Mouse (Mus musculus): ENCODE data around the gene Errfi1.
"Not testable (repeated sequence)": the region's sequence is repeated elsewhere in the genome, so short reads cannot be mapped to it uniquely, and the experiment has no call there.

Errfi1 gene

DNA sequence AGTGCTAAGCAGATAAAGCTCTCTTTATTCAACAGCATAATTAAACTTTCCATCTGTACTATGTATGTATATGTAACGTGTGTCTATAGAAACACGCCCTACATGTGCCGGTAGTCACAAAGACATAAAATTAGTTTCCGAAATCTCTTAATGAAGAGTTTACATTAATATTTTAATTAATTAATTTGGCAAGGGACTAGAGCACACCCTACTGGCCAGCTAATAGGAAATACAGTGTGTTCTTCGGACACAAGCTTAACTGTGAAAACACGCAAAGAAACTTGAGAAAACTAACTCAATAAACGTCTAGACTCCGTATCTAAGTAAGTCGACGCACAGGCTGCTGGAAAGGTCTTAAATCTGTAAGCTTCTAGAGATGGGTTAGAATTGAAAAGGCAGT is 3.8 kb upstream of the Errfi1 start:
- DNase-seq (ENCODE audit: low spot score in 2 of 2): no peak

DNA sequence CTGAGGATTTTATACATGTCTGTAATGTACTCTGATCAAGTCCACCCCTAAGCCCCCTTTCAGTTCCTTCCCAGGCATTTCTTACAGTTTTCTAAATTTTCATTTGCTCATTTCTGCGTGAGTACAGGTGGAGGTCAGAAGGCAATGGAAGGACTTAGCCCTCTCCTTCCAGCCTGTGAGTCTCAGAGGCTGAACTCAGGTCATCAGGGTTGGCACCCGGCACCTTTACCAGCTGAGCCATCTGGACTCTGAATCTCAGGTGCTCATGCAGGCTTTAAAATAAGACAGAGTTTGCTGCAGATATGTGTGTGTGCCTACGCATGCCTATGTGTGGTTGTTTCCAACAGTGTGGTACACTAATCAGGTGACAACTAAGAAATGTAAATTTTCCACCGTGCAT is 2.8 kb upstream of the Errfi1 start:
- no peak for DNase-seq (ENCODE audit: low spot score in 2 of 2)

- no peak for DNase-seq (ENCODE audit: low spot score in 2 of 2)
These were observed 1.7 kb upstream of the Errfi1 start for GRCm38 (mm10) chr4:150852045-150852444.

DNA sequence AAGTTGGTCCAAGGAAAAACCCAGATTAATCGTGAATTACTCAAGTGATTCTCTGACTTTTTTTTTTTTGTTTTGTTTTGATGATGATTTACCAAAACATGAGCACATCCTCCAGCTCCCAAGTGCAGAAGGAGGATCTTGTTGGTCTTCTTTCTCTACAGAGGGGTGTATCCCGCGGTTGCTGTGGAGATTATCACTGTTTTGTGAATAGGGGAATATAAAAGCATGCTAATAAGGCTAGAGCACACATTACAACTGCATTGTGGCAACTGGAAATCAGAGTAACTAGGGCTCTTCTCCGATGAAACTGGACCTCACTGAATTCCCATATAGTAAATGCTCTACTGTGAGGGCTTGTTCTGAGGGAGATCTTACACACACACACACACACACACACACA is 1.2 kb upstream of the Errfi1 start:
- no peak for DNase-seq (ENCODE audit: low spot score in 2 of 2)

DNA sequence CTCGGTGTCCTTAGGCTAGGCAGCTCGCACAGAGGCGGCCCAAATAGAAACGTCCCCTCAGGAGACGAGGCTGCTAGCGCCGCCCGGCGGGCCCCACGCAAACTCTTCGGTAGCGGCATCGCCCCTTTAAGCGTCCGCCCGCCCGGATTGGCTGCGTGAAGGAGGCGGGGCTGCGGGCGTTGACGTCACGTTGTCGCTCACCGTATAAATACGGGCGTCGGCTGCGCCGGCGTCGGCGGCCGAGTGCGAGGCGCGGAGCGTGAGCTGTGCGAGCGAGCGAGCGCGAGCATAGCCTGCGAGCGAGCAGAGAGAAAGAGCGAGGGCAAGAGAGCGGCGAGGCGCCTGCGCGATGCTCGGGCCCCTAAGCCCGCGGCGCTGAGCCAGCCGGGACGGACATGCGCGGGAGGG is 1.1 kb downstream of the Errfi1 start:
- DNase-seq (ENCODE audit: low spot score in 2 of 2): peak; percentile 96 to 98

GRCm38 (mm10) chr4:150855346-150855745 is 1.6 kb downstream of the Errfi1 start:
- DNase-seq (ENCODE audit: low spot score in 2 of 2): peak; percentile 54

- DNase-seq (ENCODE audit: low spot score in 2 of 2): no peak
These were observed 6.8 kb downstream of the Errfi1 start for GRCm38 (mm10) chr4:150860526-150860925.

- peak in 1 of 2 experiments; percentile 8 for DNase-seq (ENCODE audit: low spot score in 2 of 2)
These were observed 7.4 kb downstream of the Errfi1 start for GRCm38 (mm10) chr4:150861161-150861560.

- peak in 1 of 2 experiments; percentile 9 for DNase-seq (ENCODE audit: low spot score in 2 of 2)
These were observed 9.1 kb downstream of the Errfi1 start for GRCm38 (mm10) chr4:150862626-150863375.

DNA sequence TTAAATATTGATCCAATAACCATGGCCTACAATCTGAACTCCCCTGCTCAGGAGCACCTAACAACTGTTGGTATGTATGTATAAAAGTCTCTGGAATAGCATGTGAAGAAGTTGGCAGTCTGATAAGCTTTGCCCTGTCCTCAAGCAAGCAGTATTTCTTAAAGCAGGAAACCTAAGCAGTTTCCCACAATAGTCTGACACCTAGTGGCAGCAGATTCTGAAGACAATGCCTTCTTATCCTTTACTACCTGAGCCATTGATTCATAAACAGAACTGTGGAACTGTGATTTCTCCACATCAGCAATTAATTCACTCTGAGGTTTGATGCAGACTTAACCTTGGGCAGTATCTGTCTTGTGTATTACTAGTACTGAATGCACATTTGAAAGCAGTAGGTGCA is 11.7 kb downstream of the Errfi1 start:
- peak in 1 of 2 experiments; percentile 21 for DNase-seq (ENCODE audit: low spot score in 2 of 2)

DNA sequence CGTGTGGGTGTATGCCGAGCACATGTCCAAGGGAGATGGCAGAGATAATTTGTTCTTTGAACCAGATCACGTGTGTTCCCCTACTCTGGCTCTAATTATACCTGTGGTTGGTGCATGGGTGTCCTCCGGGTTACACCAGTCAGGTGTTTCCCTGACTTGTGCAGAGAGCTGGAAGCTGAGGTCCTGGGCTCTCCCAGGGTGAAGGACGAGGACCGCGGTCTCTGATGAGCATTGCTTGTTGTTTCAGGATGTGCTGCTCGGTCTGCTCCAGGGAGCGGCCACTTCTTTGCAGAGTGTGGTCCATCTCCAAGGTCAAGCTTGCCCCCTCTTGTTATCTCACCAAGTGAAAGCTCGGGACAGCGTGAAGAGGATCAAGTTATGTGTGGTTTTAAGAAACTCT is 12.3 kb downstream of the Errfi1 start:
- DNase-seq (ENCODE audit: low spot score in 2 of 2): peak in 1 of 2 experiments; percentile 15

DNA sequence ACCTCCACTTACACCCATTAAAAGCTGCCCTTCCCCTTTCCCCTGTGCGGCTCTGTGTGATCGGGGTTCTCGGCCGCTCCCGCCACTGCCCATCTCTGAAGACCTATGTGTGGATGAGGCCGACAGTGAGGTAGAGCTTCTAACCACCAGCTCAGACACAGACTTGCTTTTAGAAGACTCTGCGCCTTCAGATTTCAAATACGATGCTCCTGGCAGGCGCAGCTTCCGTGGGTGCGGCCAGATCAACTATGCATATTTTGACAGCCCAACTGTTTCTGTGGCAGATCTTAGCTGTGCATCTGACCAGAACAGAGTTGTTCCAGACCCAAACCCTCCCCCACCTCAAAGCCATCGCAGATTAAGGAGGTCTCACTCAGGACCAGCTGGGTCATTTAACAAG is 12.8 kb downstream of the Errfi1 start:
- peak in 1 of 2 experiments; percentile 19 for DNase-seq (ENCODE audit: low spot score in 2 of 2)

DNA sequence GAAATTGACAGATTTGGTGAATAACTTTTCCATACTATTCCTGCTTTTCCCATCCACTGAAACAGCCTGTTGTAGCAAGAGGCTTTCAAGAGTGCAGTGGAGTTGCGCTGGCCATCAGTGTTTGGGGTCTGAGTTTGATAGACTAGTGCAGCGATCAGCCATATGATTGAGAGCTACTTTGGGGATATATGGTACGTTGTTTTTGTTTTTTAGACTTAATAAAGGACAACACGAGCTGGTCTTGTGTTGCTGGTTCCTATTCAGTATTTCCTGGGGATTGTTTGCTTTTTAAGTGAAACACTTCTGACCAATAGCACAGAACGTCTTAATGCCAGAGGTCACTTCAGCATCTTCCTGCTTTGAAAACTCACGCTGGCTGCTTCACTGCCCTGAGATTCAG is 14.4 kb downstream of the Errfi1 start:
- peak in 1 of 2 experiments; percentile 2 for DNase-seq (ENCODE audit: low spot score in 2 of 2)

GRCm38 (mm10) chr4:150868859-150869258 is 15.1 kb downstream of the Errfi1 start:
- no peak for DNase-seq (ENCODE audit: low spot score in 2 of 2)

- peak in 1 of 2 experiments; percentile 8 for DNase-seq (ENCODE audit: low spot score in 2 of 2)
These were observed 15.8 kb downstream of the Errfi1 start for GRCm38 (mm10) chr4:150869276-150870197.

DNA sequence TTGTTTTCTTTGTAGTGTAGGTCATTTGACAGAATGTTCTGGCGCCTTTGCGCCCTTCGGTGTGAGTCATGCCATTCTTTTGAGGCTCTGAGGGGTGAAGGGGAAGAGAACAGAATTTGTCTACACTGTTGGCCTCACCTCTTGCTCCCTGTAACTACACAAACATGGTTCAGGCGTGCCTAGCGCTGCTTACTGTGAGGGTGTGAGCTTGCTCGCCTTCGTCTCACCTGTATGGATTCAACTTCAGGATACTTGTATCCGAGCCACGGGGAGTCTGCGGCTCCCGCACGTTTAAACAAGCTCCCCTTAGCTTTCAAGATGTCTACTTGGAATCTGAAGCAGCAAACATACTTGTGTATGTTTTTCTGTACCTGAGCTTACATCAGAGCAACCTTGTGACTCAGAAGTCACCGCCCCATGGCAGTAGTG is 17.3 kb downstream of the Errfi1 start:
- DNase-seq (ENCODE audit: low spot score in 2 of 2): no peak

DNA sequence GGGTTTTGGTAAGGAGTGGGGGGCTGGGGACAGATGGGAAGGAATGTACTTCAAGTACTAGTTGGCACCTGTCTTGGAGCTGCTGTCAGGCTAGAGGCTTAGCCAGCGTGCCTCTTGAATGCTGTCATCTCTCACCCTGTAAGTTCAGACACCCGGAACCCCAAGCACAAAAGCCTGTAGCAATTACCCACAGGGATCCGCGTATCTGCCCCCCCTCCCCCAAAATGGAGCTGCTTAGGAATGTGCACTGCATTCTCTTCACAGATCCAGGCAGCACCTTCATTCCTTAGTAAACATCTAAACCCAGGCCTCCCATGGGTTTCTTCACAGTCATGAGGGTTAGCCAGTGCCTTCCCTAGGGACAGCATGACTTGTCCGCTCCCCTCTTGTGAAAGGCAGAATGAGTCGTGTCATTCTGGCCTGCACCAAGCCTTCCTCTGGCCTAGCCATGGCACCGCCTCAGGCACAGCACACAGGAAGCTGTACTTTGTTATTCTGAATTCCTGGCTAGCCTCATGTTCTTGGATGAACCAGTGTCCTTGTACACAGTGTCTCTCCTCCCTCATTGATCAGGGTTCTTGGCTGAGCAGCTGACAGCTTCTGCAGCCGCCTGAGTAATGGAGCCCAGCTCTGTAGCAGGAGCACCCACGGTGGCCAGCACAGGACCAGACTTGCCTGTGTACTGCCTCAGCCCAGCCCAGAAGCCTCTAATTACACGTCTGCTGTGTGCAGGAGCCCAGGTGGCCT is 17.8 kb downstream of the Errfi1 start:
- DNase-seq (ENCODE audit: low spot score in 2 of 2): no peak

GRCm38 (mm10) chr4:150872139-150872651 is 18.5 kb downstream of the Errfi1 start:
- DNase-seq (ENCODE audit: low spot score in 2 of 2): peak; percentile 61 to 67

GRCm38 (mm10) chr4:150872681-150873080 is 19.0 kb downstream of the Errfi1 start:
- DNase-seq (ENCODE audit: low spot score in 2 of 2): no peak

GRCm38 (mm10) chr4:150874416-150874815 is 20.7 kb downstream of the Errfi1 start:
- not testable (repeated sequence) for DNase-seq (ENCODE audit: low spot score in 2 of 2)

GRCm38 (mm10) chr4:150875393-150875792 is 21.7 kb downstream of the Errfi1 start:
- no peak for DNase-seq (ENCODE audit: low spot score in 2 of 2)

GRCm38 (mm10) chr4:150879631-150880030 is 25.9 kb downstream of the Errfi1 start:
- no peak for DNase-seq (ENCODE audit: low spot score in 2 of 2)

Measured in right cerebral cortex, postnatal 10 days (tissue).